Mouse (Mus musculus): ENCODE measurements around the gene Olfr194.

GRCm38 (mm10) chr16:59077905-59078304 is 43.0 kb downstream of the Olfr194 start, which contains the start of gene Olfr190:
- TF ChIP-seq CTCF (IDR thresholded peaks at IDR 0.05; ENCODE audit: low read depth, low read length): no peak
- no peak for TF ChIP-seq POLR2A (IDR thresholded peaks at IDR 0.05; ENCODE audit: insufficient read depth, low read length)

Data from ES-Bruce4 (cell line).